ENCODE assay signal across 23 mouse cellular contexts in the genomic region with DNA sequence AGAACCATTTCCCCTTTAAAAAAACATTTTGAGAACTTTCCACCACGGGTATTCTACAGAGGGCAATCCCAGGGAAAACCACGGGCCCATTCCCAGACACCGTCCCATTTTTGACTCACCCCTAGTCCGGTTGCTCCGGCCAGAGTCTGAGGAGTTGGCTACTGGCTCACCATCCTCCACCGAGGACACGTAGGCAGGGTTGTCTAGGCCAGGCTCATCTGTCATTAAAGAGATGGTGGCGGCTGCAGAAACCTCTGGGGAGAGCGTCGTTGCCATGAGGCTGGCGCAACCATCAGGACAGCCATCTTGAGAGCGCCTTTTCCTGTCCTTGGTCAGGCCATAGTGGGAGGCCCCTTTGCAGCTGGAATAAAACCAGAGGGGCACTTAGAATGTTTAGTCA.
"Had no signal": no experiment of that assay in that cellular context is flagged by ENCODE, and none has a peak within 500 bp of the region (broad histone marks: within the 10 kb centered on the region; RNA-seq: fewer than 3 reads in every experiment).

No protein-coding gene starts in this region.

- H3K36me3 ChIP-seq: heart, embryonic 10.5 days; heart, embryonic 12.5 days; hindbrain, embryonic 13.5 days; hindbrain, embryonic 15.5 days; kidney, embryonic 15.5 days; limb, embryonic 13.5 days; limb, embryonic 15.5 days; liver, embryonic 12.5 days had no signal

- H3K27me3 ChIP-seq: heart, embryonic 12.5 days; hindbrain, embryonic 13.5 days; hindbrain, embryonic 15.5 days; kidney, embryonic 15.5 days; limb, embryonic 13.5 days; limb, embryonic 15.5 days; liver, embryonic 12.5 days had no signal

- H3K9ac ChIP-seq: heart, embryonic 12.5 days; hindbrain, embryonic 13.5 days; hindbrain, embryonic 15.5 days; kidney, embryonic 15.5 days; limb, embryonic 13.5 days; limb, embryonic 15.5 days; liver, embryonic 12.5 days; liver, embryonic 14.5 days had no signal

- DNase-seq: gastrocnemius, postnatal 10 days; gastrocnemius, postnatal 36 days; heart, postnatal 10 days; kidney, adult 11 months; kidney, adult 2 months; kidney, adult 9 months; kidney, postnatal 14 days; kidney, postnatal 36 days; layer of hippocampus, adult 9-11 months; layer of hippocampus, postnatal 36 days; left cerebral cortex, postnatal 4 days had no signal

- H3K4me3 ChIP-seq: heart, embryonic 10.5 days; heart, embryonic 12.5 days; hindbrain, embryonic 13.5 days; hindbrain, embryonic 15.5 days; kidney, embryonic 15.5 days; limb, embryonic 13.5 days; limb, embryonic 15.5 days; liver, embryonic 12.5 days had no signal

- H3K4me2 ChIP-seq: heart, embryonic 12.5 days; hindbrain, embryonic 13.5 days; hindbrain, embryonic 15.5 days; kidney, embryonic 15.5 days; limb, embryonic 13.5 days; limb, embryonic 15.5 days; liver, embryonic 12.5 days had no signal

- H3K4me1 ChIP-seq: liver, embryonic 12.5 days had no signal

- H3K9me3 ChIP-seq: heart, embryonic 10.5 days; heart, embryonic 12.5 days; hindbrain, embryonic 13.5 days; hindbrain, embryonic 15.5 days; kidney, embryonic 15.5 days; limb, embryonic 13.5 days; limb, embryonic 15.5 days; liver, embryonic 12.5 days had no signal

- H3K27ac ChIP-seq: heart, embryonic 10.5 days; hindbrain, embryonic 13.5 days; hindbrain, embryonic 15.5 days; hindbrain, postnatal 0 days; kidney, embryonic 15.5 days; kidney, postnatal 0 days; limb, embryonic 13.5 days; limb, embryonic 15.5 days; liver, embryonic 12.5 days; liver, embryonic 14.5 days had no signal

- ATAC-seq: hindbrain, postnatal 0 days; intestine, embryonic 16.5 days; liver, embryonic 12.5 days had no signal
